Mouse (Mus musculus): Measurements from ENCODE around the gene Shc3. TPM values are rescaled to one million over a fixed set of nuclear protein-coding genes. Genes with fewer than 3 reads are reported as not detected.

The Shc3 gene
- total and polyA plus RNA-seq, 3 experiments = 0.15 to 0.40 TPM; not detected in 1

- H3K9ac ChIP-seq (ENCODE audit: insufficient read depth, low read depth) = no peak overlapping the region
- no peak for DNase-seq (ENCODE audit: extremely low read depth)
- no peak overlapping the region for H3K4me3 ChIP-seq (replicated peaks in 1 of 3; ENCODE audit: low read depth in 2 of 3, low read length in 2 of 3, poor library complexity in 1 of 3)
- no peaks in the 10 kb centered on the region for H3K4me1 ChIP-seq (ENCODE audit: control insufficient read depth in 1 of 2, insufficient read depth in 2 of 2)
- dilution Hi-C loops (cut with MboI; ENCODE audit: extremely low pct_ligation_motif_present, extremely low pct_unique_long_range_greater_than_20kb, low sequenced_read_pairs) = no loop called here
- no peaks in the 10 kb centered on the region for H3K36me3 ChIP-seq (replicated peaks in 1 of 2; ENCODE audit: control insufficient read depth in 1 of 2, insufficient read depth in 1 of 2, low read length in 1 of 2)
- TF ChIP-seq CTCF (conservative IDR thresholded peaks at IDR 0.05 in 1 of 2, IDR thresholded peaks at IDR 0.05 in 1 of 2; ENCODE audit: low read depth in 2 of 2, low read length in 2 of 2) (no peak), ZC3H11A (IDR thresholded peaks at IDR 0.05; ENCODE audit: low read depth, low read length) (no peak), TCF12 (IDR thresholded peaks at IDR 0.05; ENCODE audit: low read depth, low read length) (no peak), MAX (IDR thresholded peaks at IDR 0.05; ENCODE audit: low read length) (no peak), CHD2 (IDR thresholded peaks at IDR 0.05; ENCODE audit: low read length) (no peak), TBP (conservative IDR thresholded peaks at IDR 0.05; ENCODE audit: low read depth, low read length) (no peak), USF2 (conservative IDR thresholded peaks at IDR 0.05; ENCODE audit: low read depth, low read length) (no peak), SIN3A (IDR thresholded peaks at IDR 0.05; ENCODE audit: low read length) (no peak), SMC3 (IDR thresholded peaks at IDR 0.05; ENCODE audit: low read depth, low read length) (no peak)
- in situ Hi-C loops (cut with MboI; ENCODE audit: low pct_ligation_motif_present, low pct_unique_long_range_greater_than_20kb, low sequenced_read_pairs) = no loop called here
- H3K27me3 ChIP-seq (replicated peaks) = no peaks in the 10 kb centered on the region
- no peaks in the 10 kb centered on the region for H3K79me2 ChIP-seq (replicated peaks; ENCODE audit: control insufficient read depth, extremely low read depth, insufficient read depth, poor library complexity, severe bottlenecking)
- H3K9me3 ChIP-seq (replicated peaks; ENCODE audit: low read length) = no peaks in the 10 kb centered on the region
- H3K27ac ChIP-seq (ENCODE audit: insufficient read depth, low read depth) = no peak overlapping the region
- H3K4me2 ChIP-seq (ENCODE audit: insufficient read depth, low read depth, poor library complexity, severe bottlenecking) = no peak overlapping the region
Observed at GRCm38 (mm10) chr13:51568501-51568901, 718 bp downstream of the Shc3 start.

DNA sequence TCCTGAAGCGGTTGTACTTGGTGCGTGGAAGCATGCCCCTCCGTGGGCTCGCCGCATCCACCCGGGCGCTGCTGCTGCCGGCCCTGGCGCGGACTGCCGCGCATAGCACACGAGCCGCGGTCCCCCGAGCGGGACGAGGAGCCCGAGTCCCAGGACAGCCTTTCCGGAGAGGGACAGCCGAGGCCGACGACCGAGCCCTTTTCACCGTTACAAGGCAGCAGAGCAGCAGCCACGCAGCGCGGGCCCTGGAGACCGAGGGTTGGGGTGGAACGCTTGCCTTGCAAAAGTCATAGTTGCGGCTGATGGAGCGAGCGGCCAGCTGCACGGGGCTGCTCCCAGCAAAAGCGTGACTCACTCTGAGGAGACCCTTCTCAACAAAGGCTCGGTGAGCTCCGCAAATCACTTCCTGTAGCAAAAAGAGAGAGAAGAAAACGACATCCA lies 1.8 kb downstream of the Shc3 start:
- dilution Hi-C loops (cut with MboI; ENCODE audit: extremely low pct_ligation_motif_present, extremely low pct_unique_long_range_greater_than_20kb, low sequenced_read_pairs) = no loop called here
- no peaks in the 10 kb centered on the region for H3K27me3 ChIP-seq (replicated peaks)
- no peaks in the 10 kb centered on the region for H3K9me3 ChIP-seq (replicated peaks; ENCODE audit: low read length)
- H3K4me2 ChIP-seq (ENCODE audit: insufficient read depth, low read depth, poor library complexity, severe bottlenecking) = no peak overlapping the region
- no peaks in the 10 kb centered on the region for H3K36me3 ChIP-seq (replicated peaks in 1 of 2; ENCODE audit: control insufficient read depth in 1 of 2, insufficient read depth in 1 of 2, low read length in 1 of 2)
- no peaks in the 10 kb centered on the region for H3K79me2 ChIP-seq (replicated peaks; ENCODE audit: control insufficient read depth, extremely low read depth, insufficient read depth, poor library complexity, severe bottlenecking)
- in situ Hi-C loops (cut with MboI; ENCODE audit: low pct_ligation_motif_present, low pct_unique_long_range_greater_than_20kb, low sequenced_read_pairs) = no loop called here
- H3K4me1 ChIP-seq (ENCODE audit: control insufficient read depth in 1 of 2, insufficient read depth in 2 of 2) = no peaks in the 10 kb centered on the region
- DNase-seq (ENCODE audit: extremely low read depth) = no peak
- H3K4me3 ChIP-seq (replicated peaks in 1 of 3; ENCODE audit: low read depth in 2 of 3, low read length in 2 of 3, poor library complexity in 1 of 3) = no peak overlapping the region
- TF ChIP-seq ETS1 (conservative IDR thresholded peaks at IDR 0.05; ENCODE audit: low read depth, low read length) (no peak), JUND (conservative IDR thresholded peaks at IDR 0.05; ENCODE audit: low read depth, low read length) (no peak), JUN (IDR thresholded peaks at IDR 0.05; ENCODE audit: insufficient read depth, low read depth, low read length) (no peak), USF1 (IDR thresholded peaks at IDR 0.05; ENCODE audit: low read depth, low read length) (no peak), ZC3H11A (IDR thresholded peaks at IDR 0.05; ENCODE audit: low read depth, low read length) (no peak), ZNF384 (IDR thresholded peaks at IDR 0.05; ENCODE audit: low read depth, low read length) (no peak), HCFC1 (IDR thresholded peaks at IDR 0.05; ENCODE audit: low read depth, low read length) (no peak), MAFK (IDR thresholded peaks at IDR 0.05; ENCODE audit: insufficient replicate concordance, low read length) (no peak), GABPA (IDR thresholded peaks at IDR 0.05; ENCODE audit: insufficient replicate concordance, low read depth, low read length) (no peak), MXI1 (IDR thresholded peaks at IDR 0.05; ENCODE audit: low read depth, low read length) (no peak), NELFE (IDR thresholded peaks at IDR 0.05; ENCODE audit: low read depth, low read length) (no peak), ZMIZ1 (IDR thresholded peaks at IDR 0.05; ENCODE audit: low read depth, low read length) (no peak), EP300 (IDR thresholded peaks at IDR 0.05; ENCODE audit: low read length) (no peak), ELF1 (IDR thresholded peaks at IDR 0.05; ENCODE audit: low read depth, low read length) (no peak)
- H3K9ac ChIP-seq (ENCODE audit: insufficient read depth, low read depth) = no peak overlapping the region
- H3K27ac ChIP-seq (ENCODE audit: insufficient read depth, low read depth) = no peak overlapping the region

All from CH12.LX (cell line).